ENCODE assay signal across 8 mouse cellular contexts in the genomic region with DNA sequence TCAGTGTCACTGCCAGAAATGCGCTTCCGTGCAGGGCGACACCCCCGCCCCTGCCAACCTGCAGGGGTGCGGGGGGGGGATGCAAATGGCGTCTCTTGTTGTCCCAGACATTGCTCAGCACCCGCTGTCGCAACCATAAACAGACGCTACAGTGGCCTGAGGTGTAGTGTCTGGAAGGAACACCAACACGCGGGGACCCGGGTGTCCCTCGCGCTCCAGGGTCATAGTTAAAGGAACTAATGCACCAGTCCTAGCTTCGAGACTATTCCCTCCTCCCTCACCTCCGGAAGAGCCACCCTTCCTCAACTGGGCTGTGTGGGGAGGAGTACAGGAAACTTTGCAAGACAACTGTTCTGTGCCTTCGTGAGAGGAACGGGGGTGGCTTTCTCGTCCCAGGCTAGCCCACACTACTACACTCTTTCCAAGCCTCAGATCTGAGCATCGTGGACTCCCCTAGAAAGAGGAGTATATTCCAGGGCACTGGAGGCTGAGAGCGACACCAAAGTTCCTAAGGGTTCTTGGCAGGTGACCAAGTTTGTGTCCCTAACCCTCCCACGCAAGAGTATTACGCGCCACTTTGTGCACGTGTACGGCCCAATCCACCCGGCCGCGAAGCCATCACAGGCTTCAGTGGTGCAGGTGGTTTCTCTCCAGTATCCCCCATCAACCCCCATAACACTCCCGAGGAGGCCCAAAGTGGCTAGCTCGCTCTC. TPM values are rescaled to one million over a fixed set of nuclear protein-coding genes. Genes with fewer than 3 reads are reported as not detected.
DNase-seq lines count a peak whose midpoint lies in the region; ATAC-seq lines count a peak whose summit lies in the region.

No protein-coding gene starts in this region.

- 12% methylated on average over 31 of the region's 31 CpGs for WGBS in forebrain, embryonic 10.5 days
- 7% methylated on average over 31 of the region's 31 CpGs for WGBS in hindbrain, embryonic 12.5 days
- 8% methylated on average over 29 of the region's 31 CpGs for WGBS in midbrain, embryonic 16.5 days

- H3K4me1 ChIP-seq in forebrain, embryonic 10.5 days: peaks cover 64% of the 10 kb centered on the region
- peaks cover 14% of the 10 kb centered on the region for H3K4me1 ChIP-seq in hindbrain, embryonic 12.5 days
- peaks cover 5% of the 10 kb centered on the region for H3K4me1 ChIP-seq in midbrain, embryonic 16.5 days (ENCODE audit: control insufficient read depth, insufficient read depth, low read length)

- H3K4me2 ChIP-seq in hindbrain, embryonic 12.5 days (replicated peaks): peak overlapping the region; percentile 62
- peak overlapping the region; percentile 63 for H3K4me2 ChIP-seq in midbrain, embryonic 16.5 days (ENCODE audit: low read length)

- H3K9me3 ChIP-seq in forebrain, embryonic 10.5 days: no peaks in the 10 kb centered on the region
- H3K9me3 ChIP-seq in hindbrain, embryonic 12.5 days (replicated peaks): no peaks in the 10 kb centered on the region
- H3K9me3 ChIP-seq in midbrain, embryonic 16.5 days (replicated peaks; ENCODE audit: control insufficient read depth, low read length, poor library complexity, severe bottlenecking): no peaks in the 10 kb centered on the region

- H3K27me3 ChIP-seq in forebrain, embryonic 10.5 days (ENCODE audit: poor library complexity, severe bottlenecking): peaks cover 77% of the 10 kb centered on the region
- H3K27me3 ChIP-seq in hindbrain, embryonic 12.5 days: peaks cover 66% of the 10 kb centered on the region
- H3K27me3 ChIP-seq in midbrain, embryonic 16.5 days (ENCODE audit: control insufficient read depth, insufficient read depth, low read depth, low read length): peaks cover 28% of the 10 kb centered on the region

- ATAC-seq in hindbrain, embryonic 12.5 days (ENCODE audit: low FRiP score): peak; percentile 9
- peak; percentile 11; the same call in 1 of the 2 replicates for ATAC-seq in midbrain, embryonic 16.5 days

- H3K4me3 ChIP-seq in forebrain, embryonic 10.5 days: peak overlapping the region; percentile 58
- peak overlapping the region; percentile 41 for H3K4me3 ChIP-seq in hindbrain, embryonic 12.5 days
- H3K4me3 ChIP-seq in midbrain, embryonic 16.5 days (ENCODE audit: low read depth, low read length): peak overlapping the region; percentile 49

- peak; percentile 23 for DNase-seq in right cerebral cortex, postnatal 4 days
- no peak for DNase-seq in right cerebral cortex, adult 18-20 months
- DNase-seq in forebrain, embryonic 10.5 days (ENCODE audit: extremely low spot score, low spot score): no peak
- peak; percentile 9 for DNase-seq in liver
- peak; percentile 19 for DNase-seq in yolk sac, embryonic 10.5 days (ENCODE audit: low spot score)
- DNase-seq in cerebellum, adult 9-11 months: no peak

- peak overlapping the region; percentile 93 for H3K27ac ChIP-seq in forebrain, embryonic 10.5 days
- peak overlapping the region; percentile 68 for H3K27ac ChIP-seq in hindbrain, embryonic 12.5 days
- no peak overlapping the region for H3K27ac ChIP-seq in midbrain, embryonic 16.5 days (ENCODE audit: low read length)

- H3K9ac ChIP-seq in hindbrain, embryonic 12.5 days: no peak overlapping the region
- peak overlapping the region; percentile 63; the same call in 1 of the 2 replicates for H3K9ac ChIP-seq in midbrain, embryonic 16.5 days (ENCODE audit: low read depth, low read length)

- no peaks in the 10 kb centered on the region for H3K36me3 ChIP-seq in forebrain, embryonic 10.5 days (replicated peaks)
- H3K36me3 ChIP-seq in hindbrain, embryonic 12.5 days: no peaks in the 10 kb centered on the region
- H3K36me3 ChIP-seq in midbrain, embryonic 16.5 days (ENCODE audit: control insufficient read depth, insufficient read depth, low read length): no peaks in the 10 kb centered on the region

RNA-seq across cellular contexts. Expression of a gene that starts 1.2 kb away (rescaled TPM):
- 18.0 and 18.9 TPM in 2 replicates for polyA plus RNA-seq in forebrain, embryonic 10.5 days (2016; fragmentation: Nextera tagmentation; extraction: Ambion mirVana)
- 23.7 and 26.9 TPM in 2 replicates for polyA plus RNA-seq in hindbrain, embryonic 12.5 days (2016; fragmentation: Nextera tagmentation; extraction: Ambion mirVana)
- polyA plus RNA-seq in midbrain, embryonic 16.5 days (2015; fragmentation: Nextera tagmentation; extraction: Ambion mirVana): 14.7 and 16.8 TPM in 2 replicates

Comparison
In these comparisons a context has a peak if more than half of its experiments do, and no peak if none do; other contexts are left out.
1. DNase-seq: peak in right cerebral cortex, postnatal 4 days (single experiment), liver (single experiment) and yolk sac, embryonic 10.5 days (single experiment); none in right cerebral cortex, adult 18-20 months (single experiment), forebrain, embryonic 10.5 days (single experiment) and cerebellum, adult 9-11 months (single experiment).
2. Peak in every context shown above with its lines, with median percentiles within 50 percentile points of each other: H3K4me3 ChIP-seq.